Mouse (Mus musculus): ENCODE measurements around the gene Chst15. TPM values are rescaled to one million over a fixed set of nuclear protein-coding genes. Genes with fewer than 3 reads are reported as not detected.

Chst15 gene
- polyA plus RNA-seq (2016; fragmentation: Nextera tagmentation; extraction: Ambion mirVana), result 13.8 and 15.6 TPM in 2 replicates

DNA sequence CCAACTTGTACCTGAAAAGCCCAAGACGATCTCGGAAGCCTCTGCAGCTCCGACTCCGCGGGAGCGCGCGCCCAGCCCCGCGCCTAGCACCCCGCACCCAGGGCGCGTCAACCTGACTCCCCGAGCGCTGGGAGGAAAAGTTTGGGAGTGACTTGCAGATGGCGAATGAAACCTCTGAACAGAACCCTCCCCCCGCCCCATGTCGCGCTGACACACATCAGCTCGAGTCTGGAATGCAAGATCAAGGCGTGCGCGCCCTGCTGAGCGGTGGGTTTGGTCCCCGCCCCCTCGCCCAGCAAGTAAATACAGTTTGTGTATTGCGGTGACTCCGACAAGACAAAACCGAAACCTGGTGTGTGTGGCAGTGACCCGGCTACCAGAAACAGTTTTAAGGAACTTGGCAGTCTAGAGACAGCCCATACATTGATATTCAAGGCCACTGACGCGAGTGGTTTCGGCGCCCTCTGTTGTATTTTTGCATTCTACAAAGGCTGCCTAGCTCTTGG is at the start of gene Chst15:
Gene Chst15, minus strand, starts transcription at position 193 of the 506 bp plus-strand sequence.
- Histone ChIP-seq H3K4me2 (peak within 1 kb of the TSS; percentile 97), H3K36me3 (replicated peaks) (no peaks in the 10 kb centered on the region)
- under 1% methylated on average over 34 of the region's 34 CpGs for WGBS

DNA sequence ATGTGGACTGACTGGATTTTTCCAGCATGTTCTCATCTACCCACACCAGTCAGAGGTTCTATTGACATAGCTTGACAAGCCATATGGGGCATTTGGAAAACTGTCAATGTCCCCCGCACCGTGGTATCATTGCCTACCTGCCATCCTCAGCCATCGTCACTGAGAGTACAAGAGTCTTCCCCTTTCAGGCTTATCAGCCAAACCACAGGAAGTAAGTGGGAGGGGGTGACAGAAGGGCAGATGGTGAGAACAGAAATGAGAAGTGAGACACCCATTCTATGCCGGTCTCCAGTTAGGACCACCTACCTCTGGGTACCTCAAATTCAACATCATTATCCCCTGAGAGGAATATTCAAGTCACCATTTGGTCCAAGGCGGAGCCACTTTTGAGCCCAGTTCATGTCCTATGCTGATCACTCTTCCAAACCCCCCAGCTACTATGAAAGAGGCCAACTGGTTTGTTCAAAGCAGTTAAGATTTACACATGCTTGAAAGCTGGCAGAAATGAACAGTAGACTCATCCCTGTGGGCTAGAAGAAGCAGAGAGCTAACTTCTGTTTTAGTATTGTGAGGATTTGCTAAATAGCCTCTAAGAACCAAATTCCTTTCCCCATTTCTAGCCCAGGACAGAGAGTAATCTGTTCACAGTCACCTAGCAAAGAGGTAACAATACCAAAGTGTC is 48.8 kb upstream of the Chst15 start:
- WGBS, result 97% methylated on average over 5 of the region's 5 CpGs
- no peak overlapping the region for H3K27ac ChIP-seq
- H3K9ac ChIP-seq, result no peak overlapping the region
- no peak for ATAC-seq (ENCODE audit: low FRiP score)
- H3K4me3 ChIP-seq (replicated peaks), result no peak overlapping the region
- no peaks in the 10 kb centered on the region for H3K4me1 ChIP-seq
- H3K36me3 ChIP-seq (replicated peaks), result no peaks in the 10 kb centered on the region
- H3K9me3 ChIP-seq, result no peaks in the 10 kb centered on the region
- no peaks in the 10 kb centered on the region for H3K27me3 ChIP-seq
- no peak overlapping the region for H3K4me2 ChIP-seq

More for the DNA sequence above, at the start of gene Chst15:
- H3K4me1 ChIP-seq, result peaks cover 40% of the 10 kb centered on the region
- H3K9ac ChIP-seq, result peak within 1 kb of the TSS; percentile 80
- ATAC-seq (ENCODE audit: low FRiP score), result peak; percentile 54
- H3K27me3 ChIP-seq, result peaks cover 7% of the 10 kb centered on the region; the same call in 1 of the 2 replicates
- peak within 1 kb of the TSS; percentile 88 for H3K27ac ChIP-seq
- H3K4me3 ChIP-seq (replicated peaks), result peak within 1 kb of the TSS; percentile 79
- no peaks in the 10 kb centered on the region for H3K9me3 ChIP-seq

DNA sequence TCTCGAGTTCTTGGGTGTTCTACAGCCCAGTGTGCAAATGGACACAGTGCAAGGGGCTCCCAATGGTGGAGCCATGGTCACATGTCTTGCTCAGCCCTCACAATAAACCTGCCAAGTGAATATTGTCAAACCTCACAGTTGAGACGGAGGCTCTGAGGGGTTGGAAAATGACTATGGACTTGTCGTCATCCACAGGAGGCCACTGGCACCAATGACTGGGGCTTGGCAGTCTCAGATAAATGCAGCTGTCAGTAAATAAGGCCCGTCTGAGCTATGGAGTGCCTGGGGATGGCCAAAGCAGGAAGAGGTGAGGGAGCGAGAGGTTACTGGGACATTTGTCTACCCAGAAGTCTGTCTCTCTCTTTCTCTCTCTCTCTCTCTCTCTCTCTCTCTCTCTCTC is 48.1 kb upstream of the Chst15 start:
- Histone ChIP-seq H3K9ac (no peak overlapping the region), H3K36me3 (replicated peaks) (no peaks in the 10 kb centered on the region), H3K4me3 (replicated peaks) (no peak overlapping the region), H3K9me3 (no peaks in the 10 kb centered on the region), H3K4me2 (no peak overlapping the region), H3K27me3 (0 out of 2 replicates have a peak, but pooled peaks cover 3% of the 10 kb centered on the region), H3K27ac (no peak overlapping the region), H3K4me1 (no peaks in the 10 kb centered on the region)
- ATAC-seq (ENCODE audit: low FRiP score), result no peak
- WGBS, result 86% methylated on average over 5 of the region's 5 CpGs

DNA sequence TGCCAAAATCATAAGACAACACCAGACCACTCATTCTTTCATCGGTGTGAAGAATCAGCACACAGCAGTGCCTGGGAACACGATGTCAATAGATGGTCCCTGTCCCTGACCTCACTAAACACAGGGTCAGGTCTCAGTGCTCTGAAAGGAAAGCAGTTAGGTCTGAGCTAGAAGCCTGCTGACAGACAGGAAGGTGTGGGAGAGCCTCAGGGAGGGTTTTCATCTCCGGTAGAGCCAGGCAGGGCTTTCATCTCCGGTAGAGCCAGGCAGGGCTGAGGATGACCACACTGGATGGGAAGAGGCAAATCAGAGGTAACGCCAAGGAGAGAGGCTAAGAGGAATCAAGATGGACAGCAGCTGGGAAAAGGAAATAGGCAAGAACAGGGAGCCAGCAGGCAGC is 47.5 kb upstream of the Chst15 start:
- no peak for ATAC-seq (ENCODE audit: low FRiP score)

DNA sequence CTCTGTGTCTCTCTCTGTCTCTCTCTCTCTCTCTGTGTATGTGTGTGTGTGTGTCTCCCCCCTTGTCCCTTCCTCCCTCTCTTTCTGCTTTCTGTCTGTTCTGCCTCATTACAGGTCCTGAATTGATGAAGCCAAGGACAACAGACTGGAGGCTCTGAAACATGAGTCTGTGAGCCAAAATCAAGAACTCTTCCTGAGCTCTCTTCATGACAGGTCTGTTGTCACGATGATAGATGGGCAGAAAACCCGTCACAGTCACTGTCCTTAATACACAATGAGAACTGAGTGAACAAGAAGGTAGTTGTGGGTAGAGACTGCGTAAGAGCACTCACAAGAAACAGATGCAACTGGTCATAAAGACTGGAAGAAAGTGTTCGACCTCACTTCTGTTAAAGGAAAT is 43.3 kb upstream of the Chst15 start:
- no peak overlapping the region for H3K4me3 ChIP-seq (replicated peaks)
- no peaks in the 10 kb centered on the region for H3K9me3 ChIP-seq
- H3K4me2 ChIP-seq, result no peak overlapping the region
- H3K9ac ChIP-seq, result no peak overlapping the region
- 0 out of 2 replicates have a peak, but pooled peaks cover 13% of the 10 kb centered on the region for H3K27me3 ChIP-seq
- no peak overlapping the region for H3K27ac ChIP-seq
- peaks cover 17% of the 10 kb centered on the region for H3K4me1 ChIP-seq
- no peak for ATAC-seq (ENCODE audit: low FRiP score)
- WGBS, result 88% methylated on average over 4 of the region's 4 CpGs
- H3K36me3 ChIP-seq (replicated peaks), result no peaks in the 10 kb centered on the region

More for the DNA sequence above, 47.5 kb upstream of the Chst15 start:
- WGBS, result 87% methylated on average over 5 of the region's 5 CpGs
- H3K4me1 ChIP-seq, result no peaks in the 10 kb centered on the region
- no peaks in the 10 kb centered on the region for H3K36me3 ChIP-seq (replicated peaks)
- H3K9me3 ChIP-seq, result no peaks in the 10 kb centered on the region
- H3K4me2 ChIP-seq, result no peak overlapping the region
- no peak overlapping the region for H3K4me3 ChIP-seq (replicated peaks)
- H3K27me3 ChIP-seq, result 0 out of 2 replicates have a peak, but pooled peaks cover 7% of the 10 kb centered on the region
- no peak overlapping the region for H3K9ac ChIP-seq
- H3K27ac ChIP-seq, result no peak overlapping the region

DNA sequence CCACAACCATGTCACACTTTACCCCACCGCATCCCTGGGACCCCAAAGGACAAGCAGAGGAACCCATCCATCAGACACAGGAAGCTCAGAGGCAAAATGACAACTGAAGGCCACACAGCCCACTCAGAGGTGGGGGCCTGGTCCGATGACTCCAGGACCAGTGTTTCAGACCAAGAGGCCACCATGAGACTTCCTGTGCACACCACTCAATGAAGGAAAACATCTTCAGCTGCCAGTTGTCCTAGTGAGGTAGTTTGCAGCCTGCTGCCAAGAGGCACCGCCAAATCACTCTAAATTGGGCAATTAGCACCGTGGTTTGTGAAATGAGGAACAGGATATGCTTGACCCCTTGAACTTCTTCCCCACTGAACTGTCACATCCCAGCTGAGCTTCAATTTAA is 41.7 kb upstream of the Chst15 start:
- H3K4me3 ChIP-seq (replicated peaks), result no peak overlapping the region
- H3K27ac ChIP-seq, result no peak overlapping the region
- no peaks in the 10 kb centered on the region for H3K36me3 ChIP-seq (replicated peaks)
- H3K4me2 ChIP-seq, result no peak overlapping the region
- no peak overlapping the region for H3K9ac ChIP-seq
- H3K4me1 ChIP-seq, result peaks cover 17% of the 10 kb centered on the region
- H3K9me3 ChIP-seq, result no peaks in the 10 kb centered on the region
- 66% methylated on average over 4 of the region's 4 CpGs for WGBS
- ATAC-seq (ENCODE audit: low FRiP score), result no peak
- 0 out of 2 replicates have a peak, but pooled peaks cover 13% of the 10 kb centered on the region for H3K27me3 ChIP-seq

DNA sequence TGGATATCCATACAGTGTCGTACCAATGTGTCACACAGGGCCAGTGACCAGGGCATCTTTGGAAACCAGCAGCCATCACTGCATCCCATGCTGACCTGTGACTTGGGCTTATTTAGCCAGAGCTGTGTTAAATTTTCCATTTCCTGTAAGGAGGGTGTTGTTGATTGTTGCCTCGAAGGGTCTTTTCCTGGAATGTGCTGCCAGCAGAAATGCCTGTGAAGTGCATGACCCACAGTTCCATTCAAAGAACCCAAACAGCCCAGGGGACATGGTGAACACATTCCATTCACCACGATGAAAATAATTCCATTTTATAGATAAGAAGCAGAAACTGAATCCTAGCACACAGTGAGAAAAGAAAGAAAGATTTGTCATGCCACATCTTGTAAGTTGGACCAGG is 41.2 kb upstream of the Chst15 start:
- no peaks in the 10 kb centered on the region for H3K9me3 ChIP-seq
- 0 out of 2 replicates have a peak, but pooled peaks cover 13% of the 10 kb centered on the region for H3K27me3 ChIP-seq
- no peaks in the 10 kb centered on the region for H3K36me3 ChIP-seq (replicated peaks)
- WGBS, result 79% methylated on average over 3 of the region's 3 CpGs
- no peak overlapping the region for H3K9ac ChIP-seq
- no peak for ATAC-seq (ENCODE audit: low FRiP score)
- H3K4me2 ChIP-seq, result no peak overlapping the region
- H3K4me1 ChIP-seq, result peaks cover 17% of the 10 kb centered on the region
- no peak overlapping the region for H3K27ac ChIP-seq
- H3K4me3 ChIP-seq (replicated peaks), result no peak overlapping the region

DNA sequence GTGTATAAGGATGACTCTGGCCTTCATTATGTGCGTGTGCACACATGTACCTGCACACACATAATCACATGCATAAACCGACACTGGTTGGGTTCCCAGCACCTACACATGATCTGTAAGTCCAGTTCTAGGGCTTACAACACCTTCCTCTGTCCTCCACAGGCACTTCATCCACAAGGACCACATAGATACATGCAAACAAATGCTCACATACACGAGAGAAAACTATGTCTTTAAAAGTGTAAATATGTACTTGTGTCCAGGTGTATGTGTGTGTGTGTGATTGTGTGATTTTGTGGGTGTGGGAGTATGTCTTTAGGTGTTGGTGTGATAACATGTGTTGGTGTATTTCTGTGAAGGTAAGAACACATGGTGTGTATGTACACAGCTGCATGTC is 40.8 kb upstream of the Chst15 start:
- Histone ChIP-seq H3K4me3 (replicated peaks) (no peak overlapping the region), H3K4me2 (no peak overlapping the region), H3K9ac (no peak overlapping the region), H3K36me3 (replicated peaks) (no peaks in the 10 kb centered on the region), H3K27ac (no peak overlapping the region), H3K27me3 (0 out of 2 replicates have a peak, but pooled peaks cover 13% of the 10 kb centered on the region), H3K4me1 (peaks cover 17% of the 10 kb centered on the region), H3K9me3 (no peaks in the 10 kb centered on the region)
- ATAC-seq (ENCODE audit: low FRiP score), result no peak
- 87% methylated on average over 3 of the region's 3 CpGs for WGBS

DNA sequence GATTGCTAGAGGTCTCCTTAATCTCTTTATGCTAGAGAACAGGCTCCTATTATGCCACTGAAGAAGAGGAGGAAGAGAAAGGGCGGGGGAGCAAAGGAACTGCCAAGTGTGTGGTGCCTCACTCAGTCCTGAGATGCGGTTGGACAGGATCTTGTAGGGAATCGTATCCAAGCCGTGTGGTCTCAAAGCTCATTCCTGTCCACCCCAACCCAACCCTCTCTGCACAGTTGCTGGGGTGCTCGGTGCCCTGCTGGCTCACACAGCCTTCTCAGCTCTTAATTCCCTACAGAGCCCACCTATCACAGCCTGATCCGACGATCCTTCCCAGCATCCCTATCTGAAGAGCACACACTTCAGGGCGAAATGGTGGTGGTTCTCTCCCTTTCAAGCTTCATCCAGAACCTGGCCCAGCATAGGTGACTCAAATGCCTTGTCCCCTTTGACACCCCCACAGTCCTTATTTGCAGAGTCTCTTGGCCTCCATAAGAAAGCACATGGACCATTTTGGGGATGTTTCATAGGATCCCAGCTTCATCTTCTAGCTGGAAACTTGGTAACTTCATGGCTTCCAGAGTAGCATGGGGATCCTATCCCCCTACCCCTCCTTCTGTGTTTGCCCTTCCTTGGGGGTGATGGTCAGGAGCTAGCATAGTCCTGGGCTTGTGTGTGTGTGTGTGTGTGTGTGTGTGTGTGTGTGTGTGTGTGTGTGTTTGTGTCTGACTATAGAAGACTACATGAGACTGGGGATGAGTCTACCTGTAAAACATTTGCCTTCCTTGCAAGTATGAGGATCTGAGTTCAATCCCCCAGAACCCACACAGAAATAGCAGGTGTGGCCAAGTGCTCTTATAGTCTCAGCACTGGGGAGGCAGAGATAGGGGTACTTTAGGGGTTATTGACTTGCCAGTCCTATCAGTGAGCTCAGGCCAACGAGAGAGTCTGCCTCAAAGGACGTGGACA is 40.1 kb upstream of the Chst15 start:
- Histone ChIP-seq H3K9me3 (no peaks in the 10 kb centered on the region), H3K27me3 (0 out of 2 replicates have a peak, but pooled peaks cover 13% of the 10 kb centered on the region), H3K9ac (no peak overlapping the region), H3K4me1 (peaks cover 17% of the 10 kb centered on the region), H3K4me2 (no peak overlapping the region), H3K4me3 (replicated peaks) (no peak overlapping the region), H3K27ac (no peak overlapping the region), H3K36me3 (replicated peaks) (no peaks in the 10 kb centered on the region)
- 28% methylated on average over 10 of the region's 10 CpGs for WGBS
- ATAC-seq (ENCODE audit: low FRiP score), result no peak

DNA sequence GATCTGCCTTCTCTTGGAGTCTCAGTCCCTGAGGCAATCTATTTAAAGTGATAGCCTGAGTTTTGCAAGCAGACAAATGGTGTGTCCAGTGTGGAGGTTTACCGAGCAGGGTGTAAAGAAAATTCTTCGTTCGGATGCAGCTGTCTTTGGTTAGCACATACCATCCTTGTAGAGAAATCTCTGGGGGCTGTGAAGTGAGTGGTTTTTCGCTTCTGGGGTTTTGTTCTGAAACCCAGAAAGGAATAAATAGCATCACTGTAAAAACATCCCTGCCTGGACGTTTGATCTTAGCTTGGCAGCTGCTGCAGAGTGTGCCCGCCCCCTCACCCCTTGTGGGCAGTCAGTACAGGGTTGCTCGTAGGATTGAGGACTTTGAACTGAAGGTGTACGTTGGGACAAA is 39.2 kb upstream of the Chst15 start:
- Histone ChIP-seq H3K9ac (no peak overlapping the region), H3K4me1 (peaks cover 17% of the 10 kb centered on the region), H3K4me3 (replicated peaks) (no peak overlapping the region), H3K9me3 (no peaks in the 10 kb centered on the region), H3K27ac (no peak overlapping the region), H3K36me3 (replicated peaks) (no peaks in the 10 kb centered on the region), H3K4me2 (no peak overlapping the region), H3K27me3 (0 out of 2 replicates have a peak, but pooled peaks cover 13% of the 10 kb centered on the region)
- WGBS, result 18% methylated on average over 8 of the region's 8 CpGs
- no peak for ATAC-seq (ENCODE audit: low FRiP score)

DNA sequence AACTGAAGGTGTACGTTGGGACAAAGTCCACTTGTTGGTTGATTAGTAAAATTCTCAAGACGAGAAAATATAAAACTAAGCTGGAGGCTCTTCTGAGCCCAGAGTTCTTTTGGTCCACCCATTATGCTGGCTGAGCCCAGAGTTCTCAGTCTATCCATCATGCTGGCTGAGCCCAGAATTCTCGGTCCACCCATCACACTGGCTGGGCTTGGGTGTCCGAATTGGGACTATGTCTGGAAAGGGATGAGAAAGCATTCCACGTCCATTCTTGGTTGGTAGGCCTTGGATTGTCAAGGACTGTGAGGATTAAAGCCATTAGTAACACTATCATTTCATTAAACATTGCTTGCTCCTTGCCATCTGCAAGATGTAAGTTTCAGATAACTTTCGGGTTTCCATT is 38.7 kb upstream of the Chst15 start:
- Histone ChIP-seq H3K4me1 (peaks cover 17% of the 10 kb centered on the region), H3K36me3 (replicated peaks) (no peaks in the 10 kb centered on the region), H3K27me3 (0 out of 2 replicates have a peak, but pooled peaks cover 13% of the 10 kb centered on the region), H3K9me3 (no peaks in the 10 kb centered on the region), H3K4me3 (replicated peaks) (no peak overlapping the region), H3K27ac (no peak overlapping the region), H3K4me2 (no peak overlapping the region), H3K9ac (no peak overlapping the region)
- ATAC-seq (ENCODE audit: low FRiP score), result no peak
- WGBS, result 80% methylated on average over 6 of the region's 6 CpGs

DNA sequence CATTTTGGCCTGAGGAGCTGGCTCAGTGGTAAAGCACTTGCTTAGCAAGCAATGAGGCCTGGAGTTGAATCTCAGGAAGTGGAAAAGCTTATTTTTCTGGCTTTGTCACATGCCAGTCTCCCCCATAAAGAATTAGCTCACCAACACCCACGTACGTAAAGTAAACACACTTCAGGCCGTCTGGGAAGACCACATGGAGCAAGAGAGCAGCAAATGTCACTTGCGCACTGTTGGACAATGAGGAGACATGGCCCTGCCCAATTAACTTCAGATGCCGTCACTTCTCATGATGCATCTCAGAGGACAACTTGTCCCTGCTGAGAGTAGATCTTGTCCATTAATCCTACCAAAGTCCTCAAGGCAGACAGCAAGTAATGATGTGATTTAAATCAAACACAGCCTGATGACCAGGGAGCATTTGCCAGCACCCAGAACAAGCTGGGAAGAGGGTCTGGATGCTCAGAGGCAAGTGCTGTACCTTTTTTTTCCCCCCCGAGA is 32.1 kb upstream of the Chst15 start:
- H3K4me2 ChIP-seq, result no peak overlapping the region
- no peak for ATAC-seq (ENCODE audit: low FRiP score)
- no peaks in the 10 kb centered on the region for H3K36me3 ChIP-seq (replicated peaks)
- no peak overlapping the region for H3K4me3 ChIP-seq (replicated peaks)
- no peak overlapping the region for H3K27ac ChIP-seq
- peaks cover 9% of the 10 kb centered on the region for H3K4me1 ChIP-seq
- no peaks in the 10 kb centered on the region for H3K9me3 ChIP-seq
- 87% methylated on average over 6 of the region's 6 CpGs for WGBS
- no peak overlapping the region for H3K9ac ChIP-seq
- H3K27me3 ChIP-seq, result no peaks in the 10 kb centered on the region

All from forebrain, embryonic 12.5 days (tissue).